Mouse (Mus musculus) MEL (cell line): ENCODE data around the gene Vav2. TPM values are rescaled to one million over a fixed set of nuclear protein-coding genes. Genes with fewer than 3 reads are reported as not detected.

Experiments used
- DNase-seq: peaks from one replicate; pipeline ENCODE4 v3.0.0; 2011; ENCODE audit warnings: low read depth, low spot score
- H3K27ac ChIP-seq: 2 replicates; pipeline ENCODE4 v1.5.1; 2012; ENCODE audit warnings: low read depth, mild to moderate bottlenecking, control low read depth, low read length, moderate library complexity; ENCODE audit not compliant: control insufficient read depth
- H3K27me3 ChIP-seq, 2 experiments: fragments of 150-350 bp in 1 of 2; sonication (generic) in 1 of 2; 2 replicates each; pipeline ENCODE4 v1.6.1; 2012; ENCODE audit warnings: low read length in 2 of 2, mild to moderate bottlenecking in 2 of 2, improper control_type of control experiment in 1 of 2, moderate library complexity in 1 of 2; ENCODE audit not compliant: insufficient read depth in 2 of 2, control insufficient read depth in 1 of 2
- H3K36me3 ChIP-seq, 2 experiments: 2 replicates each; pipeline ENCODE4 v1.6.1; 2012 to 2014; ENCODE audit warnings: low read length in 2 of 2, improper control_type of control experiment in 1 of 2, inconsistent platforms in 1 of 2, mild to moderate bottlenecking in 1 of 2; ENCODE audit not compliant: insufficient read depth in 2 of 2, control insufficient read depth in 1 of 2
- H3K4me1 ChIP-seq, 2 experiments: fragments of 150-350 bp in 1 of 2; sonication (generic) in 1 of 2; 2 replicates each; pipeline ENCODE4 v1.6.1; 2012; ENCODE audit warnings: low read length in 2 of 2, improper control_type of control experiment in 1 of 2, mild to moderate bottlenecking in 1 of 2; ENCODE audit not compliant: insufficient read depth in 2 of 2, control insufficient read depth in 1 of 2
- H3K4me3 ChIP-seq, 2 experiments: fragments of 150-350 bp in 1 of 2; sonication (generic) in 1 of 2; 2 replicates each; pipeline ENCODE4 v1.5.1; 2012; ENCODE audit warnings: low read depth in 2 of 2, low read length in 2 of 2, mild to moderate bottlenecking in 2 of 2, moderate library complexity in 2 of 2, control low read depth in 1 of 2, improper control_type of control experiment in 1 of 2; ENCODE audit not compliant: control insufficient read depth in 1 of 2, insufficient read depth in 1 of 2
- H3K79me2 ChIP-seq: 2 replicates; pipeline ENCODE4 v1.6.1; 2012; ENCODE audit warnings: mild to moderate bottlenecking, low read length, moderate library complexity; ENCODE audit not compliant: control insufficient read depth, poor library complexity, insufficient read depth
- H3K9ac ChIP-seq: 2 replicates; pipeline ENCODE4 v1.6.1; 2012; ENCODE audit warnings: low read depth, mild to moderate bottlenecking, control low read depth, low read length, moderate library complexity; ENCODE audit not compliant: control insufficient read depth, poor library complexity, severe bottlenecking
- H3K9me3 ChIP-seq: fragments of 150-350 bp; sonication (generic); replicated peaks from 2 replicates; pipeline ENCODE4 v1.6.1; 2012; ENCODE audit warnings: mild to moderate bottlenecking, low read length, improper control_type of control experiment, moderate library complexity; ENCODE audit not compliant: insufficient read depth
- BHLHE40 ChIP-seq: IDR thresholded peaks from 2 replicates; pipeline ENCODE4 v1.6.1; 2012; ENCODE audit warnings: low read depth, mild to moderate bottlenecking, inconsistent platforms, low read length, improper control_type of control experiment, borderline replicate concordance
- ELF1 ChIP-seq: IDR thresholded peaks from 2 replicates; pipeline ENCODE4 v1.6.1; 2014; ENCODE audit warnings: low read depth, mild to moderate bottlenecking, inconsistent platforms, low read length, improper control_type of control experiment, moderate library complexity
- EP300 ChIP-seq, 2 experiments: IDR thresholded peaks; 2 replicates each; pipeline ENCODE4 v1.6.1; 2011; ENCODE audit warnings: improper control_type of control experiment in 2 of 2, low read length in 2 of 2, low read depth in 1 of 2, mild to moderate bottlenecking in 1 of 2
- ETS1 ChIP-seq: IDR thresholded peaks from 2 replicates; pipeline ENCODE4 v1.6.1; 2012; ENCODE audit warnings: low read depth, mild to moderate bottlenecking, inconsistent platforms, low read length, improper control_type of control experiment, moderate library complexity
- GATA1 ChIP-seq: IDR thresholded peaks from 2 replicates; pipeline ENCODE4 v1.6.1; 2011; ENCODE audit warnings: low read depth, low read length, improper control_type of control experiment
- KAT2A ChIP-seq: conservative IDR thresholded peaks from 2 replicates; pipeline ENCODE4 v1.6.1; 2012; ENCODE audit warnings: low read depth, low read length, improper control_type of control experiment, inconsistent platforms
- MAX ChIP-seq: IDR thresholded peaks from 2 replicates; pipeline ENCODE4 v1.6.1; 2011; ENCODE audit warnings: low read length, improper control_type of control experiment
- MAZ ChIP-seq: IDR thresholded peaks from 2 replicates; pipeline ENCODE4 v1.6.1; 2012; ENCODE audit warnings: low read depth, mild to moderate bottlenecking, inconsistent platforms, low read length, improper control_type of control experiment
- MEF2A ChIP-seq: IDR thresholded peaks from 2 replicates; pipeline ENCODE4 v1.6.1; 2014; ENCODE audit warnings: low read depth, mild to moderate bottlenecking, inconsistent platforms, low read length, improper control_type of control experiment; ENCODE audit not compliant: poor library complexity, insufficient replicate concordance, severe bottlenecking; ENCODE audit errors: extremely low read depth
- MXI1 ChIP-seq: IDR thresholded peaks from 2 replicates; pipeline ENCODE4 v1.6.1; 2011; ENCODE audit warnings: mild to moderate bottlenecking, low read depth, low read length, improper control_type of control experiment
- RCOR1 ChIP-seq: IDR thresholded peaks from 2 replicates; pipeline ENCODE4 v1.6.1; 2012; ENCODE audit warnings: low read depth, mild to moderate bottlenecking, inconsistent platforms, low read length, improper control_type of control experiment
- SIN3A ChIP-seq: IDR thresholded peaks from 2 replicates; pipeline ENCODE4 v1.6.1; 2012; ENCODE audit warnings: low read length, improper control_type of control experiment, inconsistent platforms
- USF2 ChIP-seq, 2 experiments: IDR thresholded peaks; 2 replicates each; pipeline ENCODE4 v1.6.1; 2011 to 2012; ENCODE audit warnings: improper control_type of control experiment in 2 of 2, low read length in 2 of 2, borderline replicate concordance in 1 of 2, inconsistent platforms in 1 of 2, low read depth in 1 of 2, mild to moderate bottlenecking in 1 of 2; ENCODE audit not compliant: insufficient read depth in 1 of 2
- ZC3H11A ChIP-seq: IDR thresholded peaks from 2 replicates; pipeline ENCODE4 v1.6.1; 2012; ENCODE audit warnings: low read depth, mild to moderate bottlenecking, inconsistent platforms, low read length, improper control_type of control experiment
- polyA plus RNA-seq, 2 experiments: library from polyadenylated mRNA; stranded (reverse) in 1 of 2; unstranded in 1 of 2; fragments of >175 nt in 1 of 2; fragments of >200 nt in 1 of 2; gene quantifications; 2 replicates each; pipeline versions ENCODE4 v1.2.1 to v1.2.4; 2012; ENCODE audit warnings: low replicate concordance in 2 of 2, low read depth in 1 of 2; ENCODE audit not compliant: insufficient read length in 2 of 2, insufficient read depth in 1 of 2, missing spikeins in 1 of 2
- total RNA-seq: library from RNA; depleted of rRNA; stranded (reverse); fragments of 300-350 nt; gene quantifications from 2 replicates; pipeline ENCODE4 v1.2.3, GENCODE M21; 2012

Vav2 gene
- total and polyA plus RNA-seq, 3 experiments: 8.8 to 15.9 TPM; not detected in 1

DNA sequence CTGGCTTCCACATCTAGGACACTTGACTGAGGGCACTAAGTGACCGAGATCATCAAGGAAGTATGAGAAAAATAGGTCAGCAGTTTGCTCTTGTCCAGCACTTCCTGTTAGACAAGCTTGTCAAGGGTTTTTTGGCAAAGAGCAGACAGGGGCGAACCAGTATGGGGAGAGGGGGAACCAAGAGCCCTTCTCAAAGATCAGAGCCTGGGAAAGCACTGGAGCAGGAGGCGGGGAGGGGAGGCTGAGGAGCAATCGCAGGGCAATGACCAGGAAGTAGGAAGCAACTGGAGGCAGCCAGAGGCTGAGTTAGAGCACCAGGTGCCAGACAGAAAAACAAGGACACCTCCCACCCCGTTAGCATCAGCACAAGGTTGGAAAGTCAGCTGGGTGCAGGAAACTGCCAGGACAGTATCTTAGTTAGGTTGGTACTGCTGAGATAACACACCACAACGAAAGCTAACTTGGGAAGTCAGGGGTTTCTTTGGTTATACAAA, 8.2 kb downstream of the Vav2 start:
- H3K27ac ChIP-seq: no peak overlapping the region
- H3K9ac ChIP-seq: no peak overlapping the region
- H3K4me3 ChIP-seq: no peak overlapping the region
- peaks cover 0 to 10% of the 10 kb centered on the region in 2 experiments; a peak in 2 of 4 replicates for H3K36me3 ChIP-seq
- no peaks in the 10 kb centered on the region for H3K27me3 ChIP-seq
- H3K4me1 ChIP-seq: peaks cover 5 to 27% of the 10 kb centered on the region in 2 experiments
- peaks cover 1% of the 10 kb centered on the region; the same call in 1 of the 2 replicates for H3K79me2 ChIP-seq
- no peak for TF ChIP-seq MEF2A
- no peak for TF ChIP-seq ZC3H11A
- TF ChIP-seq ETS1: peak; percentile 66; the same call in 1 of the 2 replicates
- TF ChIP-seq USF2 (IDR thresholded peaks at IDR 0.05; ENCODE audit: borderline replicate concordance in 1 of 2, insufficient read depth in 1 of 2, low read depth in 1 of 2, low read length in 2 of 2): no peak
- no peak for TF ChIP-seq MXI1
- no peak for TF ChIP-seq KAT2A
- no peak for TF ChIP-seq MAZ
- TF ChIP-seq ELF1: 0 out of 2 replicates have a peak, but pooled peaks have one; percentile 22
- TF ChIP-seq EP300 (IDR thresholded peaks at IDR 0.05; ENCODE audit: low read depth in 1 of 2, low read length in 2 of 2): peak; percentile 32 to 35; a peak in 2 of 4 replicates
- no peak for TF ChIP-seq RCOR1
- 0 out of 2 replicates have a peak, but pooled peaks have one; percentile 2 for TF ChIP-seq GATA1
- peak; percentile 53; the same call in 1 of the 2 replicates for TF ChIP-seq SIN3A
- no peaks in the 10 kb centered on the region for H3K9me3 ChIP-seq
- DNase-seq: peak; percentile 25

DNA sequence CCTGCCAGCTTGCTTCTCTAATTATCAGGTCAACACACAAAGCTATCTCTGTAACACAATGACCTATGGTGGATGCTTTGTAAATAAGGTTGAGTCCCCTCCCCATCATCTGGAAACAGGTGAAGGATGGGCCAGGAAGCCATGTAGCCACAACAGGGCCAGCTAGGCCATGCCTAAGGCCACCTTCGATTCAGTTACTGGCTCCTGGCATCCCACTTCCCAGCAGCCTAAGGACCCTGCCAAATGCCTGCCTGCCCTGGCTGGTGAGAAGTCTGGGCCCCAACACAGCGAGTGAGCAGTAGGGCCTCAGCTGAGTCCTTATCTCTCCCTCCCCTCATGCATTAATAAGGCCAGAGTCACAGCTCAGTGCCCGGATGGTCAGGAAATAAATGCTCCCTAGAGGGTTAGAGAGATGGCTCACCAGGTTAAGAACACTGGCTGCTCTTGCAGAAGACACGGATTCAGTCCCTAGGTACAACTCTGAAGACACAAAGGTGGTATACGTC, 9.1 kb downstream of the Vav2 start:
- Histone ChIP-seq H3K4me3 (no peak overlapping the region), H3K36me3 (peaks cover 0 to 10% of the 10 kb centered on the region in 2 experiments; a peak in 2 of 4 replicates), H3K9ac (no peak overlapping the region), H3K27me3 (no peaks in the 10 kb centered on the region), H3K27ac (no peak overlapping the region), H3K4me1 (peaks cover 5 to 27% of the 10 kb centered on the region in 2 experiments), H3K9me3 (no peaks in the 10 kb centered on the region), H3K79me2 (no peaks in the 10 kb centered on the region; the same call in 1 of the 2 replicates)
- peak; percentile 26 for DNase-seq
- TF ChIP-seq BHLHE40 (no peak), ETS1 (0 out of 2 replicates have a peak, but pooled peaks have one; percentile 9), GATA1 (peak; percentile 32; the same call in 1 of the 2 replicates), MAX (no peak)
